Mouse (Mus musculus): Measurements from ENCODE around the gene Atpif1. TPM values are rescaled to one million over a fixed set of nuclear protein-coding genes. Genes with fewer than 3 reads are reported as not detected.
"Not testable (repeated sequence)": the region's sequence is repeated elsewhere in the genome, so short reads cannot be mapped to it uniquely, and the experiment has no call there.

Gene Atpif1
- 1,033 and 1,169 TPM in 2 replicates for polyA plus RNA-seq (2016; fragmentation: Nextera tagmentation; extraction: Ambion mirVana)

DNA sequence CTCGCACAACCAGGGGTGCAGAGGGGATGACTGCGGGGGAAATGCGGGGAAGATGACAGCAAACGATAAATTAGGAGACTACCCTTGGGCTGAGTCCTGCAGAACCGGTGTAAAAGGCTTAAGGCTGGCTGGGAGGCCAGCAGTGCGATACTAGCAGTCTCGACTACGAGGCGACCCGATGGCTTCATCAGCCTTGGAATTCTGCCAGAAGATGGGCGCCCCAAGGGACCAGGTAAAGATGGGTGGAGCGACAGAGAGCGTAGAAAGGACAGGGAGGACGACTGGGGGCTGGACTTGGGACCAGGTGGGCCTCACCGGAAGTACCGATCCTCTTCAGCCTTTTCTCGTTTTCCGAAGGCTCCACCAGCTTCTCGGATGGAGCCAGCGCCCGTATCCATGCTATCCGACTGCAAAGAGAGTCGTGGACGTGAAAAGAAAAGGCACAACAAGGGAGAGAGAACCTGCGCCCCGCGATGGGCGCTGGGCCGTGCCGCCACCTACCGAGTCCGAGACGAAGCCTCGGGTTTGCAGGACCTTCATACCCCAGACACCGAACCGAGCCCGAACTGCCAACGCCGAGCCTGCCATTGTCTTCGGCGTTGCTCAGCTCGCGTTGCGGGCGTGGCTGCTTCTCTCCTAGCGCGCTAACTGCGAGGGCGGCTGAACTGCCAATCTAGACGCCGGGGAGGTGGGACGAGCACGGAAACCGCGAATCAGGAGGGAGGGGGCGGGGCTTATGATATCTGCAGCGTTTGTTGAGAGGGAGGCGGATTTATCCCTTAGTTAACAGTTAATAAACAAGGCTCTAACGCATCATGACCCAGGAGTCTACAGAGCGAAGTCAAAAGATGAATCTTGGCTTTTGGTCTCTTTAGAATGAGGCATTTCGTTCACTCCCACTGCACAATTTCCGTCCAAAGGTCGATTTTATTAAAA, at the start of gene Atpif1:
Atpif1 (minus strand) TSS at position 679 of the 936 bp plus-strand sequence.
- Histone ChIP-seq H3K4me3 (peak within 1 kb of the TSS; percentile 86), H3K27me3 (ENCODE audit: insufficient read depth, poor library complexity, severe bottlenecking) (no peaks in the 10 kb centered on the region), H3K36me3 (peaks cover 44% of the 10 kb centered on the region), H3K9me3 (no peaks in the 10 kb centered on the region; the same call in 1 of the 2 replicates), H3K4me1 (replicated peaks) (peaks cover 44% of the 10 kb centered on the region), H3K27ac (peak within 1 kb of the TSS; percentile 97)
- under 1% methylated on average over 63 of the region's 63 CpGs for WGBS
- DNase-seq (ENCODE audit: low spot score), result peak; percentile 93

DNA sequence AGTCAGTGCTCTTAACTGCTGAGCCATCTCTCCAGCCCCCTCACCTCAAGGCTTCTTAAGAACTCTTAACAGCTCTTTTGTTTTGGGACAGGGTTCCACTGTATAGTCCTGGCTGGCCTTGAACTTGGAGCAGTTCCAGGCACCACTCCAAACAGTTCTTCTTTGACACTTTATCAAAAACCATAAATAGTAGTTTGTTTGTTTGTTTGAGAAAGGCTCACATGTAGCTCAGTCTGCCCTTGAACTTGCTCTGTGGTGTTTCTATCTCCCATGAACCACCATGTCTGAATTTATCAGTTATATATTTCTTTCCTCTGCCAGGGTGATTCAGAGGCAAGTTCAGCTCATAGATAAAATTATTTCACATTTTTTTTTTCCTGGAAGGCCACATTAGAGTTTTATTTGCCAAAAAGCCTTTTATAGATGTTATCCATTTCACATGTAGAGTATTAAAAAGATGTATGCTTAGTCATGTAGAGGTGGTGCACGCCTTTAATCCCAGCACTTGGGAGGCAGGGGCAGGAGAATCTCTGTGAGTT, 41.4 kb upstream of the Atpif1 start:
- peaks cover 4% of the 10 kb centered on the region; the same call in 1 of the 2 replicates for H3K4me1 ChIP-seq (replicated peaks)
- WGBS, result 85% methylated on average over 1 of the region's 1 CpGs

GRCm38 (mm10) chr4:132573327-132573726, 39.9 kb upstream of the Atpif1 start:
- 77% methylated on average over 11 of the region's 11 CpGs for WGBS
- peaks cover 4% of the 10 kb centered on the region; the same call in 1 of the 2 replicates for H3K4me1 ChIP-seq (replicated peaks)

More for the DNA sequence above, 41.4 kb upstream of the Atpif1 start:
- Histone ChIP-seq H3K27ac (no peak overlapping the region), H3K4me3 (no peak overlapping the region), H3K36me3 (no peaks in the 10 kb centered on the region), H3K9me3 (no peaks in the 10 kb centered on the region), H3K27me3 (ENCODE audit: insufficient read depth, poor library complexity, severe bottlenecking) (no peaks in the 10 kb centered on the region)
- no peak for DNase-seq (ENCODE audit: low spot score)

DNA sequence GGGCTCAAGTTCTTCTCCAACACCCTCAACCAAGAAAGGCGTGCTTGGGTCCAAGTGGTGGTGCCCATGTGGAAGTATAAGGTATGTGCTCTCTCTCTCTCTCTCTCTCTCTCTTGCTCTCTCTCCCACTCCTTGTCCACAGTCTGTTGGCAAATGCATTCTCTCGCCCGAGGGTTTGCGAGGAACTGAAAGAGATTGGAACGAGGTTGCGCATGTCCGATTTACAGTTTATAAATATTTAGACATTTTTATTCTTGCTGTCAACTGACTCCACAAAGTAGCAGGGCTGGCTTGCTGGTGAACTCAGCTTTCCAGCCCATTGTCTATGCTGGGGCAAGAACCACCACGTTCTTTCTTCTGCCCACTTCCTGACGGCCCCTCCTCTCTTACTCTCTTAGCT, 37.7 kb upstream of the Atpif1 start:
- H3K36me3 ChIP-seq, result no peaks in the 10 kb centered on the region
- WGBS, result 84% methylated on average over 9 of the region's 9 CpGs

More at GRCm38 (mm10) chr4:132573327-132573726, 39.9 kb upstream of the Atpif1 start:
- Histone ChIP-seq H3K4me3 (no peak overlapping the region), H3K27ac (no peak overlapping the region), H3K27me3 (ENCODE audit: insufficient read depth, poor library complexity, severe bottlenecking) (no peaks in the 10 kb centered on the region), H3K36me3 (no peaks in the 10 kb centered on the region), H3K9me3 (peaks cover 4% of the 10 kb centered on the region; the same call in 1 of the 2 replicates)
- no peak for DNase-seq (ENCODE audit: low spot score)

DNA sequence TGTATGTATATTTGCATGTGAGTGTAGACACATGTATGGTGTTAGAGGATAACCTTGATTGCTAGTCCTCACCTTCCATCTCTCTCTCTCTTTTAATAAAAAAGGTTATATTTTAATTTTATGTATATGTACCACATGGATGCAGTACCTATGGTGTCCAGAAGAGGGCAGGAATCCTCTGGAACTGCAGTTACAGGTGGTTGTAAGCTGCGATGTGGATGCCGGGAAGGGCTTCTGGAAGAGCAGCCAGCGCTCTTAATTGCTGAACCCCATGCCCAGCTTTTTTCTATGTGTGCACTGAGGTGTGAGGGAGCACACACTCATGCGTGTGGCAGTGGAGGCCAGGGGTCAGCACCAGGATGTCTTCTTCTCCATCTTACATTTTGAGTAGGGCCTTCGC, 35.7 kb upstream of the Atpif1 start:
- 86% methylated on average over 5 of the region's 5 CpGs for WGBS
- Histone ChIP-seq H3K9me3 (peaks cover 4% of the 10 kb centered on the region; the same call in 1 of the 2 replicates), H3K4me1 (replicated peaks) (peaks cover 6% of the 10 kb centered on the region; the same call in 1 of the 2 replicates), H3K4me3 (no peak overlapping the region), H3K27ac (no peak overlapping the region), H3K36me3 (no peaks in the 10 kb centered on the region), H3K27me3 (ENCODE audit: insufficient read depth, poor library complexity, severe bottlenecking) (no peaks in the 10 kb centered on the region)
- no peak for DNase-seq (ENCODE audit: low spot score)

More for the DNA sequence above, 37.7 kb upstream of the Atpif1 start:
- H3K27me3 ChIP-seq (ENCODE audit: insufficient read depth, poor library complexity, severe bottlenecking), result no peaks in the 10 kb centered on the region
- DNase-seq (ENCODE audit: low spot score), result no peak
- H3K27ac ChIP-seq, result no peak overlapping the region
- H3K9me3 ChIP-seq, result peaks cover 4% of the 10 kb centered on the region; the same call in 1 of the 2 replicates
- no peak overlapping the region for H3K4me3 ChIP-seq
- H3K4me1 ChIP-seq (replicated peaks), result peaks cover 4% of the 10 kb centered on the region; the same call in 1 of the 2 replicates

- no peak overlapping the region for H3K4me3 ChIP-seq
- H3K27me3 ChIP-seq (ENCODE audit: insufficient read depth, poor library complexity, severe bottlenecking), result no peaks in the 10 kb centered on the region
- H3K27ac ChIP-seq, result no peak overlapping the region
- H3K9me3 ChIP-seq, result peaks cover 4% of the 10 kb centered on the region; the same call in 1 of the 2 replicates
- WGBS, result 74% methylated on average over 9 of the region's 9 CpGs
- peaks cover 9% of the 10 kb centered on the region; the same call in 1 of the 2 replicates for H3K4me1 ChIP-seq (replicated peaks)
- DNase-seq (ENCODE audit: low spot score), result no peak
- H3K36me3 ChIP-seq, result no peaks in the 10 kb centered on the region
Measured at GRCm38 (mm10) chr4:132567361-132567779, 33.9 kb upstream of the Atpif1 start.

GRCm38 (mm10) chr4:132565089-132565747, 31.8 kb upstream of the Atpif1 start:
- Histone ChIP-seq H3K4me3 (no peak overlapping the region), H3K27me3 (ENCODE audit: insufficient read depth, poor library complexity, severe bottlenecking) (no peaks in the 10 kb centered on the region), H3K4me1 (replicated peaks) (0 out of 2 replicates have a peak, but pooled peaks cover 6% of the 10 kb centered on the region), H3K9me3 (peaks cover 4% of the 10 kb centered on the region; the same call in 1 of the 2 replicates), H3K27ac (no peak overlapping the region), H3K36me3 (no peaks in the 10 kb centered on the region)
- 81% methylated on average over 12 of the region's 12 CpGs for WGBS
- DNase-seq (ENCODE audit: low spot score), result no peak

DNA sequence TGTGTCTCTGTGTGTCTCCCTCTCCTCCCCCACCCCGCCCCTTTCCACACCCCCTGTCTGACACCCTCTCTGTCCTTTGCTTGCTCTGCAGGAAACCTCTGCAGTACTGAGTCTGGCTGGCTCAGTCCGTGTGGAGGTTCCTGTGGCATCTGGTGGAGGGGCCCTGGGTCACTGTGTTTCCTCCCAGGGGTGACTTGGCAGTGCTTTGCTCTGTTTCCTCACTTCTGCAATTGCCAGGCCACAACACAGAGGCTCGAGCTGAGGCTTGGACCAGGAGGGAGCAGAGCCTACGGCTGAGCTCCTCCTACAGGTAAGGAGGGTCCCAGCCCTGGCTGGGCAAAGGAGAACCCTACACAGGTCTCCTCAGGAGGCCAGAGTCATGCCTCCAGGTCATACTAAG, 30.5 kb upstream of the Atpif1 start, which contains the start of gene Ptafr:
Ptafr (plus strand) TSS at position 103 of the 400 bp plus-strand sequence.
- Histone ChIP-seq H3K27ac (no peak within 1 kb of the TSS), H3K27me3 (ENCODE audit: insufficient read depth, poor library complexity, severe bottlenecking) (no peaks in the 10 kb centered on the region), H3K4me3 (no peak within 1 kb of the TSS), H3K9me3 (peaks cover under 1% of the 10 kb centered on the region; the same call in 1 of the 2 replicates), H3K4me1 (replicated peaks) (0 out of 2 replicates have a peak, but pooled peaks cover 6% of the 10 kb centered on the region), H3K36me3 (no peaks in the 10 kb centered on the region)
- 41% methylated on average over 4 of the region's 4 CpGs for WGBS
- no peak for DNase-seq (ENCODE audit: low spot score)

DNA sequence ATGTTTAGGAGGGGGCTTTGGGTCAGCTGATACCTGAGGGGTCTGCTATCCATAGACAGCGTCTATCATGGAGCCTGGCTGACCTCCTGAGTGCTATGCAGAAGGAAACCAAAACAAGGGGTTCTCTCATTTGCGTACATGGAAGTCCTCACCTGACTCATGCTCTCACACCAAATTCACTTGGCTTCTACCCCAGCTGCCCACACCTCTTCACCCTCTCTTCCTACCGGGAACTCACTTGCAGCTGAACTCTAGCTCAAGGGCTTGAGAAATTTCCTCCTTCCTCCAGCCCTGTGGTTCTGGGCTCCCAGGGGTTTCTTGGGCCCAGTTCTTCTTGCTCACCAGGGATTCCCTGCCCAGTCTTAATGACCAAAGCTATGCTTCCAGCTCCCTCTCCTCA, 29.8 kb upstream of the Atpif1 start:
- Histone ChIP-seq H3K4me3 (no peak overlapping the region), H3K4me1 (replicated peaks) (0 out of 2 replicates have a peak, but pooled peaks cover 6% of the 10 kb centered on the region), H3K9me3 (no peaks in the 10 kb centered on the region), H3K27me3 (ENCODE audit: insufficient read depth, poor library complexity, severe bottlenecking) (no peaks in the 10 kb centered on the region), H3K36me3 (no peaks in the 10 kb centered on the region), H3K27ac (no peak overlapping the region)
- DNase-seq (ENCODE audit: low spot score), result no peak
- WGBS, result 78% methylated on average over 3 of the region's 3 CpGs

- not testable (repeated sequence) for H3K27me3 ChIP-seq (ENCODE audit: insufficient read depth, poor library complexity, severe bottlenecking); H3K4me3 ChIP-seq; DNase-seq (ENCODE audit: low spot score); H3K27ac ChIP-seq; H3K4me1 ChIP-seq (replicated peaks); H3K9me3 ChIP-seq
- 93% methylated on average over 7 of the region's 7 CpGs for WGBS
- peaks cover 45% of the 10 kb centered on the region for H3K36me3 ChIP-seq
Measured at GRCm38 (mm10) chr4:132555550-132555949, 22.1 kb upstream of the Atpif1 start.

DNA sequence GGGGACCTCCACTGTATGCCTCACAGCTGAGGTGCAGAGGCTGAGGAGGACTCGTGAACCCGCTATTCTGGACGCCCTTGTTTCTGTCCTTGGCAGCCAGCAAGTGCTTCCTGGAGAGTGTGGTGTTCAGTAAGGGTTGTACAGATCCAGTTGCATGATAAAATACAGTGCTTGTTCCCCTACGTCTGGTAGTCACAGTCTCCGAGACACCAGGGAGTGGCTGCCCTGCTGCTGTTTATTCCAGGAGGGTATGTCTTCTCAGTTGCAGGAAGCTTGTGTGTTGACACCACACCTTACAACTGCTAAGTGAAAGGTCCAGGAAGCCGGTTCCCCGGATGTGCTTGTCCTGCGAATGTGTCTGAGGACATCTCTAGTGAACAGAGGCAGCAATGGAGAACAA, 21.2 kb upstream of the Atpif1 start:
- Histone ChIP-seq H3K4me3 (no peak overlapping the region), H3K9me3 (no peaks in the 10 kb centered on the region), H3K4me1 (replicated peaks) (no peaks in the 10 kb centered on the region), H3K27ac (no peak overlapping the region), H3K36me3 (peaks cover 54% of the 10 kb centered on the region), H3K27me3 (ENCODE audit: insufficient read depth, poor library complexity, severe bottlenecking) (no peaks in the 10 kb centered on the region)
- no peak for DNase-seq (ENCODE audit: low spot score)
- 84% methylated on average over 8 of the region's 8 CpGs for WGBS

DNA sequence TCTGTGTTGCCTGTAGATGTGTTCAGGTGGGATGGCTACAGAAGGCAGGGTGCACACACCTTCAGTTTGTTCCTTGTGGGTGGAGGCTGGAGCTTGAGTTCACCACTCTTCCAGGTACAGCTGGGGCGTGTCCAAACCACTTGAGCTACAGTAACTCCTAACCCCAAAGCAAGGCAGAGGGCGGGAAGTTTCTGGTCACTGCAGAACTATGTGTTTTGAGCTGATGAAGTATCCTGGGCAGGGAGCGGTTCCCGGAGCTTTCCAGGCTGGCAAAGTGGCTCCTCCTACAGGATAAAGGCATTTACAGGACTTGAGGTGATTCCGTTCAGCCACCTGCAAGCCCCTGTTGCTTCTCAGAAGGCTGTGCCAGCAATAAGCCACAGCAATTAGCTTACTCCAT, 20.8 kb upstream of the Atpif1 start:
- DNase-seq (ENCODE audit: low spot score), result no peak
- Histone ChIP-seq H3K36me3 (peaks cover 59% of the 10 kb centered on the region), H3K27ac (no peak overlapping the region), H3K27me3 (ENCODE audit: insufficient read depth, poor library complexity, severe bottlenecking) (no peaks in the 10 kb centered on the region), H3K9me3 (no peaks in the 10 kb centered on the region), H3K4me3 (no peak overlapping the region), H3K4me1 (replicated peaks) (no peaks in the 10 kb centered on the region)
- WGBS, result 85% methylated on average over 5 of the region's 5 CpGs

Measured in hindbrain, embryonic 10.5 days (tissue).